In genomic region chr5:98189181-98190180, GRCm38 (mm10) we compare ENCODE assay signal across 8 mouse cellular contexts. TPM values are rescaled to one million over a fixed set of nuclear protein-coding genes. Genes with fewer than 3 reads are reported as not detected.
DNase-seq lines count a peak whose midpoint lies in the region; ATAC-seq and TF ChIP-seq lines count a peak whose summit lies in the region.

No protein-coding gene starts in this region.

- no peaks in the 10 kb centered on the region for H3K36me3 ChIP-seq in E14TG2a.4 (ENCODE audit: insufficient read depth, low read length)
- no peaks in the 10 kb centered on the region for H3K36me3 ChIP-seq in embryonic facial prominence, embryonic 11.5 days (replicated peaks; ENCODE audit: control insufficient read depth, insufficient read depth, low read depth, low read length)
- H3K36me3 ChIP-seq in limb, embryonic 12.5 days = no peaks in the 10 kb centered on the region

- H3K4me3 ChIP-seq in E14TG2a.4 (replicated peaks; ENCODE audit: low read length) = peak overlapping the region; percentile 17
- no peak overlapping the region for H3K4me3 ChIP-seq in embryonic facial prominence, embryonic 11.5 days (ENCODE audit: low read depth, low read length)
- H3K4me3 ChIP-seq in limb, embryonic 12.5 days (replicated peaks) = peak overlapping the region; percentile 16

- peaks cover 76% of the 10 kb centered on the region for H3K27me3 ChIP-seq in E14TG2a.4 (ENCODE audit: insufficient read depth, low read length)
- H3K27me3 ChIP-seq in embryonic facial prominence, embryonic 11.5 days (ENCODE audit: control insufficient read depth, insufficient read depth, low read length) = peaks cover 44% of the 10 kb centered on the region
- H3K27me3 ChIP-seq in limb, embryonic 12.5 days = peaks cover 74% of the 10 kb centered on the region

- H3K4me1 ChIP-seq in E14TG2a.4 (replicated peaks; ENCODE audit: low read depth, low read length) = peaks cover 20% of the 10 kb centered on the region
- peaks cover 11% of the 10 kb centered on the region for H3K4me1 ChIP-seq in embryonic facial prominence, embryonic 11.5 days (ENCODE audit: control insufficient read depth, insufficient read depth, low read length)
- H3K4me1 ChIP-seq in limb, embryonic 12.5 days (replicated peaks) = peaks cover 25% of the 10 kb centered on the region

- TF ChIP-seq CTCF in E14TG2a.4 (conservative IDR thresholded peaks at IDR 0.05; ENCODE audit: low read length) = no peak

- H3K27ac ChIP-seq in embryonic facial prominence, embryonic 11.5 days (replicated peaks; ENCODE audit: low read depth, low read length) = no peak overlapping the region
- no peak overlapping the region for H3K27ac ChIP-seq in limb, embryonic 12.5 days

- H3K4me2 ChIP-seq in embryonic facial prominence, embryonic 11.5 days (ENCODE audit: low read depth, low read length) = no peak overlapping the region; the same call in 1 of the 2 replicates
- H3K4me2 ChIP-seq in limb, embryonic 12.5 days = peak overlapping the region; percentile 49

- intact Hi-C loops in left cerebral cortex, postnatal 14 days (cut with DNase I) = loop anchor here (10.0 kb wide), 2 partner anchors 135 to 545 kb away; partner anchors contain the start of gene Cfap299

- H3K9ac ChIP-seq in embryonic facial prominence, embryonic 11.5 days (replicated peaks; ENCODE audit: low read length) = no peak overlapping the region
- H3K9ac ChIP-seq in limb, embryonic 12.5 days (replicated peaks) = no peak overlapping the region

- no peak for ATAC-seq in embryonic facial prominence, embryonic 11.5 days (replicated peaks; ENCODE audit: insufficient number of reproducible peaks, low FRiP score, low TSS enrichment, low read depth)
- no peak for ATAC-seq in limb, embryonic 12.5 days (ENCODE audit: insufficient number of reproducible peaks, insufficient read depth, low FRiP score, low TSS enrichment, low read depth)

- under 1% methylated on average over 31 of the region's 31 CpGs for WGBS in embryonic facial prominence, embryonic 11.5 days
- WGBS in limb, embryonic 12.5 days = under 1% methylated on average over 31 of the region's 31 CpGs

- H3K9me3 ChIP-seq in E14TG2a.4 (ENCODE audit: low read length) = no peaks in the 10 kb centered on the region
- no peaks in the 10 kb centered on the region for H3K9me3 ChIP-seq in embryonic facial prominence, embryonic 11.5 days (replicated peaks; ENCODE audit: control insufficient read depth, low read length)
- H3K9me3 ChIP-seq in limb, embryonic 12.5 days = no peaks in the 10 kb centered on the region

- peak; percentile 81 for DNase-seq in heart, adult 11 months
- DNase-seq in heart, adult 9 months (ENCODE audit: low spot score in 2 of 2) = no peak
- DNase-seq in embryonic facial prominence, embryonic 11.5 days (ENCODE audit: low spot score) = peak; percentile 36
- no peak for DNase-seq in spleen, adult 12 weeks (ENCODE audit: low spot score)
- no peak for DNase-seq in left cerebral cortex, postnatal 14 days (ENCODE audit: low spot score in 2 of 2)
- DNase-seq in kidney, postnatal 14 days = no peak

RNA-seq across cellular contexts. Expression of gene Prdm8, which starts 22.5 kb away (rescaled TPM):
- 0.22 and 0.45 TPM in 2 replicates for polyA plus RNA-seq in embryonic facial prominence, embryonic 11.5 days (2014; fragmentation: Nextera tagmentation; extraction: Ambion mirVana)
- polyA plus RNA-seq in limb, embryonic 12.5 days (2016; fragmentation: Nextera tagmentation; extraction: Ambion mirVana) = 0.18 TPM in 2 replicates
- 10 to 100 TPM; 44.0 to 45.1 TPM for total RNA-seq in left cerebral cortex, postnatal 14 days (2021)

Comparison
In these comparisons a context has a peak if more than half of its experiments do, and no peak if none do; other contexts are left out.
1. DNase-seq: peak in heart, adult 11 months (single experiment) and embryonic facial prominence, embryonic 11.5 days (single experiment); none in heart, adult 9 months (0 of 2), spleen, adult 12 weeks (single experiment), left cerebral cortex, postnatal 14 days (0 of 2) and kidney, postnatal 14 days (single experiment).